Mouse (Mus musculus) adrenal gland, postnatal 10 days (tissue): ENCODE results near the gene Hs2st1. TPM values are rescaled to one million over a fixed set of nuclear protein-coding genes. Genes with fewer than 3 reads are reported as not detected.
A peak's percentile ranks its signal among the peaks of the same experiment; 100 is the strongest.

Experiments used
- DNase-seq: peaks from one replicate; pipeline ENCODE4 v3.0.0; 2021; ENCODE audit warnings: mixed read lengths
- total RNA-seq, 2 experiments: library from RNA; stranded (reverse); gene quantifications; 2 replicates each; pipeline ENCODE4 v1.2.3; 2021

The Hs2st1 gene
- total RNA-seq, 2 experiments from 2014 or later = 19.2 to 19.5 TPM

DNA sequence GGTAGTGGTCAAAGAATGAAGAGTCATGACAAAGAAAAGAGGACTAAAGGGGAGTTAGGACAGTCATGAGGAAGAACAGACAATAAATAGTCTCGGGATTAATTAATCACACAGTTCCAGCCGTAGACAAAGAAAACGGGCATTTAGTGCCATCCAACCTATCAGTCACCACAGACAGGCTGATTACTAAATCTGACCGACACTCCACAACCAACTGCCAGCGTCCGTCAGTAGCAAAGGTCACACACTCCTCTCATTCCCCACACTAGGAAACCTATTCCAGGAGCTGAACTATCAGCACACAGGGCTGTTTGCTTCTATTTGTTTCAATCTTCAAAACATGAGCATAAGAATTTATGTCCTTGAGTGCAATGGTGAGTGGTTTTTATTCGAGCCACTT, 16.0 kb downstream of the Hs2st1 start:
- peak; percentile 31 for DNase-seq

DNA sequence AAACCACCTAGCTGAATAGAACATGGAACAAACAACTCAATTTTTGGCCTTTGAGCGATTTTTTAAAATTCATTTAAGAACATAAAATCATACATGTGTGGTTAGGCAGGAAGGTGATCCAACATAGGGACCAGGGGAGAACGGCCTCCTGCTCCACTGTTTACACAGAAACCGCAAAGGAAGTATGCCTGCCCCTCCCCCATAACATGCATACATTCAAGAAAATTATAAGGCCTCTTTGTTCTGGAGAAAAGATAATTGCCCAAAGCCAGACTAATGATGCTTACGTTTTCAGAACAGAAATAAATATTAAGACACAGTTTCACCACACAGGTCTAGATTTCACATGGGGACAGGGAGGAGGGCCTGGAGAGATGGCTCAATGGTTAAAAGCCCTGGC, 18.6 kb downstream of the Hs2st1 start:
- DNase-seq = no peak

DNA sequence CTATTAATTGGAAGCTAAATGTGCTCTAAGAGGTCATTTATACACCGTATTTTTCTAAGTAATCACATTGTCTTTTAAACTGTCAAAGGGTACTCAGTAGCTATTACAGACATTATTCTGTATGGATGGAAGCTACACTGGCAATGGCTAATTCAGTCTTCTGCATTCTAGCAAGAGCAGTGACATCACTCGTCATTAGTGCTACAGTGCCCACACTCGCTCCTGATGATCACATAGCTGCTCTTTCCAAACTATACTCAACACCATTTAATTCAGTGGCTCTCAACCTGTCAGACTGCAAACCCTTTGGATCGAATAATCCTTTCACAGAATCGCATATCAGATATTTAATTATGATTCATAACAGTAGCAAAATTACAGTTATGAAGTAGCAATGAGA, 19.3 kb downstream of the Hs2st1 start:
- no peak for DNase-seq

DNA sequence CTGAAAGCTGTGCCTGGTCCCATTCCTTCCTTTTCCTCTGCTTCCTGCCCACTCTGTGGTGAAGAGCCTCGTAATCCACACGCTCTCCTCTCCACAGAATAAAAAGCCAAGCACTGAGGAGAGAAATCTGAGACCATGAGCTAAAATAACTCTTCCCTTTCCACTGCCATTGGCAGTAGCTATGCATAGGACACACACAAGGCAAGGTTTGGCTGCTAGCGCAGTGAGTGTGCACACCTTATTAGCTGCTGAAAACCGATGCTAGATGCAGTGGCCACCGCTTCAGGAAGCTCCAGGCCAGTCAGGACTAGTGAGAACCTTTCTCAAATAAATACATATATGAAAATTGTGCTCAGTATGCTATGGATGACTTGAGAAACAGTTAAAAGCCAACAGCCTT, 19.9 kb downstream of the Hs2st1 start:
- no peak for DNase-seq

DNA sequence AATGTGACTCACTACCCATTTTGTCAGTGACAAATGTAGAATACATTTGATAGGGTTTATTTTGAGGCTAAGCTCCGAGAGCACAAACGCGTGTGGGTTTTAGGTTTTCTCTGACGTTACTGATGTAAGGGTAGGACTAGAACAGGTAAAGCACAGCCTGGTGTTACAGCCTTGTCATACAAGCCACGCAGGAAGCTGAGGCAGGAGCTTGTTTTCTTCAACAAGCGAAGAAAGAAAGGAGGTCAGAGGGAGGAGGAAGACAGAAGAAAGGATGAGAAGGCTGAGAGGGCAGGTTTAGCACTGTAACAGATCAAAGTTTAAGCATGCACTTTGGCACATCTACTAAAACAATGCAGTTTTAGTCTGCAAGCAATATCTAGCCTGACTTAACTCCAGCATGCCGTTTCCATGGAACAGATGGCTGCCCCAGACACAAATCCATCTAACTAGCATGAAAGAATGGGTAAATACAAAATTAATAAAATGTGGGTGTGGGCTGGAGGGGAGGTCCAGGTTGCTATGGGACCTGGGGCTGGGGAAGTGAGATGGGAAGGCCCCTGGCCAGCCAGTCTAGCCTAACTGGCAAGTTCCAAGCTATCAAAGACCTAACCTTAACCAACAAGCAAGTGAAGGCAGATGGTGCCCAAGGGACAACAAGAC, 21.7 kb downstream of the Hs2st1 start:
- no peak for DNase-seq

DNA sequence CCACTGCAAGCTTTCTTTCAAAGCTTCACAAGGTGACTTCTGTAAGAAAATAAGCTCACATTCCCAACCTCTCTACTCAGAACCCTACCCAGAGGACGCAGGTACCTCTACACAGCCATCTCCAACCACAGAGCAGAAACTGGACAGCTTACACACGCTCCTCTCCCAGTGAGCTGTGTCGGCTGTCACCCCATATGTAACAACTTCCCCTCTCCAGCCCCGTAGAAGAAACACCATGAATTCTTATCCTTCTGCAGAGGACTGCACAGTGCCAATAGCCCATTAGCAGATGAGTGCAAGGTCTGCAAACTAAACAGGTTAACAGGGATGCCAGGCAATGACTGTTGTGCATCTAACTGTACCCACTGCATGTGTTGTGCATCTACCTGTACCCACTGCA, 23.5 kb downstream of the Hs2st1 start:
- no peak for DNase-seq

DNA sequence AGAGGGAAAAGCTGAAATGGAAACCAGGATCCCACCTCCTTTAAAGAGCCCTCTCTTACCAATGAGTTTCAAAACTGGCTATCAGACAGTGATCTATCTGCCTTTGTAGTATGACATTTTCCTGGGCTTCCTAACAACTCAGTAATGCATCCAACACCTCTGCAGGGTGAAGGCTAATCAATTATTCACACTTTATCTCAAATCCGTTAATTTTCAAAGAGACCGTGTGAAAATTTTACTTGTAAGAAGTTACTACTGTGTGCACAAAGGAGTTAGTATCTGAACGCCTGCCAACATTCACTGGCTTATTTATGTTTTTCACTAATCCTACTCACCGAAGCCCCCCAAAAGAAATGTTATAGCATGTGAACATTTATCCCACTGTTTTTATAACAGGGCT, 24.1 kb downstream of the Hs2st1 start:
- no peak for DNase-seq

DNA sequence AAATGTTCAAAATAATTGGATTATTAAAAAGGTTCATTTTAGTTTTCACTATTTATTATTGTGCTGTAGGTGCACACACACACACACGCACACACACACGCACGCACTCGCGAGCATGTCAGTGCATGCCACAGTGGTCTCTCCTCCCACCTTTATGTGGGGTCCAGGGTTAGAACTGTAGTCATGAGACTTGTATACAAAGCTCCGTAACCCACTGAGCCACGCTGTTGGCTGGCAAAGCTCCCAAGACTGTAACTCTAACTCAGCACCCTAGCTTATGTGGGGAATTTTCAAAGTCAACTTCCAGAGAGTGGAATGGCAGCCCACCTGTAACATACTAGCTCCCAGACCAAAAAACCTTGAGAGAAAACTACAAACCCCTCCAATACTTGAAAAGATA, 24.8 kb downstream of the Hs2st1 start:
- DNase-seq = no peak

DNA sequence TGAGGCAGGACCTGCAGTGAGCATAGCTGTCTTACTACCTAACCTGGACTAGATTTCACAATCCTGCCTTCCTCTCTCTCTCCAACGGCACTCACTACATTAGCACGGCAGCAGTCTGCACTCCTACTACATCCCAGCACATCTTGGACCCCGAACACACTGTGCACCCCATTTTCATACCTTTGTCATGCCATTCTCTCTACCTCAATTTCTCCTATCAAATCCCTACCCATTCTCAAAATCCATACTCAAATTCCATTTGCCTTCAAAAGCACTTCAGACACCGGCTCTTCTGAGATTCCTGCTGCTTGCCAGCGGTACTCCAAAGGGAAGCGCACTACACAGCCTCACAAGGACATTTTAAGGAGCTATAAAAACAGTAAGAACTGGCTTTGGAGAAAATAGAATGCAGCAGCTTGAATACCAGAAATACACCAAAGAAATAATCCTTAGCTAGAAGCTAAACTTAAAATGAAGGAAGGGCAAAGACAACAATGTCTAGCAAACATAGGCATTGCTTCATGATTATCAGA, 28.0 kb downstream of the Hs2st1 start:
- no peak for DNase-seq

DNA sequence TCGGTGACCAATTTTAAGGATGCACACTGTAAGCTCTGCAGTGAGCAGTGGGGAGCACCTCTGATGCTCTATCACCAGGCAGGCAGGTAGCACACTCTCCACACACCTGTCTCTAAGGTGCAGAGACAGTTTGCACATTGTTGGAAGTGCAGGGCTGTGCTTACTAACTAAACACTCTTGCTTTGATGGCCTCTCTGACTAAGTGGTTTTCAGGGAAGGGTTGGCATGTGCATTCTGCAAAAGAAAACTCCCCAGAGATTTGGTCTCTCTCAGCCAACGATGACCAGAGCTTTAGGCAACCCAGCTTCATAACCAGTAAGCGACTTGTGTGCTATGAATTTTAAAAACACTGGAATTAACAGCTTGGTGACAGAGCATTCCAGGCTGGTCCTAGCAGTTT, 29.2 kb downstream of the Hs2st1 start:
- DNase-seq = no peak

DNA sequence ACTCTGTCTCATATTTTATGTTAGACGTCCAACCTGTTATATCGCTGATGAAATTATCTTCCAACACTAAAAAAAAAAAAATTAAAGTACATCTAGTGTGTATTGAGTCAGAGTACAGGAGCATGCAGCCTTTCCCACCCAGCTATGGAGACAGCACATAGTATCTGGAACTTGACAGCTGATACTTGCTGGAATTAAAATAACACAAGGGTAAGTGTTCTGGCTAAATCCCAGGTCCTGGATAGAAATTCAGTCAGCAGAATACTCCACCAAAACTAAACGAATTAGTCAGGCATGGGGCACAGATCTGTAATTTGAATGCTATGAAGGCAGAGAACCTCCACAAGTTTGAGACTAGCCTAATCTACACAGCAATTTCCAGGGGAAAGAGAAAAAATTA, 30.9 kb downstream of the Hs2st1 start:
- DNase-seq = no peak

DNA sequence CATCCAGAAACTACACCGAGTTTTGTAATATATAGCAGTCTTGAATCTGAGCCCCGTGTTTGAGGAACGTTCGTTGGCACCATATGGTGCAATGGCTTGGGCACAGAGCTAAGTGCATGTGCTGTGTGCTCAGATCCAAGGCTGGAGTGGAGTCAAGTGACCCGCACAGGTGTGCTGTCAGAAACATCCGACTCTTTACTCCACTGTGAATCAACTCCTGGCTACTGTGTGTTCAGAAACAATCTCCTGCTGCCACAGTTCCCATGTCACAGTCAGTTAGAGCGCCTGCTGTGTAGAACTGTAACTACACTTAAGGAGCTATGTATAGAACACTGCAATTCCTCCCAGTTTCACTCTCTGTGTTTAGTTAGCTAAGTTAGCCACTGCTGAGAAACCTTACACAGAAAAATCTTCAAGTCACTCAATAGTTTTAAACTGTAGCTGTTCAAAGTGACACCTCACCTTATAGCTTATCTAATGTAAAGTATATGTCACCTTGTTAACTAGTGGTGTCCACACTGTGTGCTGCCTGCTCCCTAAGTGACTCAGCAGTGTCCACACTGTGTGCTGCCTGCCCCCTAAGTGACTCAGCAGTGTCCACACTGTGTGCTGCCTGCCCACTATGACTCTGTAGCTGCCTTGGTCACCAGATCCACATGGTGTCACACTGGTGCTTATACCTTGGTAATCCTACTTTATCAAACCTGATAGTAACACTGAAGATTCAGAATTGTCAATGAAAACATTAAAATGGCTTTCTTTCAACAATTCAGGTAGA, 32.7 kb downstream of the Hs2st1 start:
- DNase-seq = no peak

DNA sequence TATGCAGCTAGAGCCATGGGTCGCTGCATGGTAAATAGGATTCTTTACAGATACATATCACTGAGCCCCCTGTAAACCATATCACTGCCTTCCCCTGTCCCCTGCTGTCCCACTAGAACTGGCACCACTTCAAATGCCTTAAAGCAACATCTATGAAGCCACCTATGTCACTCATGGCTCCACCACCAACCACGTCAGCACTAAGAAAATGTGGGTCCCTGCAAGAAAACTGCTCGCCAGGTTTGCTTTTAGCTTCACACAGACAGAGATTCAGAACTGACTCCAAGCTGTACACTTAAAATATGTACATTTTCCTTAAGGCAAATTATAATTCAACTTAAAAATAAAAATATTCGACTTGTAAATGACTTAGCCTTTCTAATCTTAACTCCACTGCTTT, 34.9 kb downstream of the Hs2st1 start:
- no peak for DNase-seq

DNA sequence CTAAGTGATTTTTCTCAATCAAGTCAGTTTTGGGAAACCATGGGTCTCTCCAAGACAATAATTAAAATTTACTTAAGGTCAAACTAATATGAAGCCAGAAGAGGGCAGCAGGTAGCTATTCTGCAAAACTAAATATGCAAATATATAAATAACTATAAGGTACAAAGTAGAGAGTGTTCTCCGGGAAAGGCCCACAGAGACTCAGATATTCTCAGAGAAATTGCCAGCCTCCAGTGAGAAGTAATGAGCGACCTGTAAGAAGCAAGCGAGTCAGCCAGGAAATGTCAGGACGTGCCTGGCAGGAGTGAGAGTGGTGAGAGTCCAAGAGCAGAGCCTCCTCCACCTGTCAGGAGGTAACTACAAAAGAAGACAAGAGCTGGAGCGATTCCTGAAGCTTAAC, 39.0 kb downstream of the Hs2st1 start:
- DNase-seq = no peak

DNA sequence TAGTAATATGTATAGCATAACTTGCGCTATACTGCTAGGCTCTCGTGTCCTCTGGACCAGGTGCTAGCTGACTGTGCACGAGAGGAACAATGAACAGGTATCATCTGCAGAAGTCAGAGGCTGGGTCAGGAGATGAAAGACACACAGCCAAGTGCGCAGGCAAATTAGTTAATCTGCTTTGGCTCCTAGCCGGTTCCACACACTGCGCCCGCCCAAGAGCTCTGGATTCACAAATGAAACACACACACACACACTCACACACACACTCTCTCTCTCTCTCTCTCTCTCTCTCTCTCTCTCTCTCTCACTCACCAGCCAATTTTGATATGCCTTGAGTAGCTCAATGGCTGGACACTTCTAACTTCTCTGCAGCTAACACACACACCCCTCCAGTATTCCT, 42.1 kb downstream of the Hs2st1 start:
- DNase-seq = no peak

DNA sequence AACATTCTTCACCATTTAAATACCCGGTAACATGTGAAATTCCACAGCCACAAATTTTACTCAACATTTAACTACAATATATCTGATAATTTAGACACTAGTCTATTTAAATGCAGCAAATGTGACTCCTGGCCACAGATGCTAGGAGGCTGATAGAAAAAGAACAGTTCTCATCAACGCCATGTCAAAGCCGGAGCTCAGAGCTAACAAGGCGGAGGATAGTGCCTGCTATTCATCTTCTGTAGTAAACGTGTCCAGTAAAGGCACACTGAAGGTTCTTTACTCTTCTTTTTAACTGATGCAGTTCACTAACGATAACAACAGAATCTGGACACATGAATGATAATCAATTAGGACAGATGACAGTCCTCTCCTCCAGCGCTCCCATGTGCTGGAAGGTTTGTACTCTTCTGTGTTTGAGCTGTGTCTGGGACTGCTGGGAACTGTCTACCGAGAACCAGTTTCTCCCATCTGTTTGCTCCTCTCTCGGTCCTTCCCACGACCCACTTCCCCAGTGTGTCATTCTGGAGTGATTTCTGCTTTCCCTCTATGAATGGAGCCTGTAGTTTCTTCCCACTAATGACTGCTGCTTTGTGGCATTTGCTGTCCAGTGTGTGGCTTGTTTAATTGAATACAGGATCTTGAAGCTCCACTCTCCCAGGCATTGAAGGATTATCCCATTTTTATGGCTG, 50.3 kb downstream of the Hs2st1 start:
- no peak for DNase-seq

DNA sequence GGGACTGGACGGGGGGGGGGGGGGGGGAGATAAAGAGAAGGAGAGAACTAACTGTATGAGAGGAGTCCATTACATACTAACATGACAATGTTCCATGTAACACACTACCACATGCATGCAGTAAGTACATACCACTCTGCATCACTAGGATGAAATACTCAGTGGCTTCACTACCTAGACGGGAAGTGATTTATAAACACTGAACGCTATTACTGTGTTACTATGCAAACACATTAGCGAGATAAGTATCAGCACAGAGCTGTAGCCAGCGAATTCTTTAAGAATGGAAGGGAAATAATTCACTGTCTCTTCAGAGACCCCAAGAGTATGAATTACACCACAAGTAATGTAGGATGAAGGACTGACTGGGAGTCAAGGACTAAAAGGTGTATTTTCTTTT, 51.1 kb downstream of the Hs2st1 start:
- DNase-seq = no peak

DNA sequence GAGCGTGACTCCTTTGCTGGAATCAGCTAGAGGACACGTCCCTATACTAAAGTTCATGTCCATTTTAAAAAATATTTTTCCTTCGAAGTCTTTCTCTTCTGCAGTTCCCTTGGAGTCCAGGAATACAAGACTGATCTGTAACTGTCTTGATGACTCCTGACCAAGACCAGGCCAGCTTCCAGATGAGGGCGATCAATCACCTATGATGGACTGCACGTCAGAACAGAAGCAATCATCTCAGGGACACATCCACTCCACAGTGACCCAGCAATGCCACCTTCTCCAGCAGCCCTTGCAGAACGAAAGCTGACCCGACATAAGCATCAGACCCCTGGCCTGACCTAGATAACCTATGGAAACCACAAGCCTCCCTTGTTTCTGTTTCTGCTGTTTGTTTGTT, 54.7 kb downstream of the Hs2st1 start:
- DNase-seq = peak; percentile 25

DNA sequence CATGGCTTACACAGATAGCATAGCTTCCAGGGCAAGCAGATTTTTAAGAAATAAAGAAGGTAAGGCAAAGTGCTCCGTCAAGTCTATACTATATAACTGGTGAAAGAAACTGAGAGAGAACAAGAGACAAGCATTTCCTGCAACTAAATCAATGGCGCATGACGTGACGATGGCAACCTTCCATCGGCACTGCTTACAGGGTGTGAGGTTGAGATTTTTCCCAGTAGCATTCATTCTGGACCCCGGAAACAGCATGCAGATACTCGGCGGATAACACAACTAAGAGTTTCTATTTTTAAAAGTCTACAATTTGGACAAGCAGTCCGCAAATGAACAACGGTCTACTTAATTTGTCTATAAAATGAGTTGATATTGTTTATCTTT, 55.9 kb downstream of the Hs2st1 start:
- no peak for DNase-seq

DNA sequence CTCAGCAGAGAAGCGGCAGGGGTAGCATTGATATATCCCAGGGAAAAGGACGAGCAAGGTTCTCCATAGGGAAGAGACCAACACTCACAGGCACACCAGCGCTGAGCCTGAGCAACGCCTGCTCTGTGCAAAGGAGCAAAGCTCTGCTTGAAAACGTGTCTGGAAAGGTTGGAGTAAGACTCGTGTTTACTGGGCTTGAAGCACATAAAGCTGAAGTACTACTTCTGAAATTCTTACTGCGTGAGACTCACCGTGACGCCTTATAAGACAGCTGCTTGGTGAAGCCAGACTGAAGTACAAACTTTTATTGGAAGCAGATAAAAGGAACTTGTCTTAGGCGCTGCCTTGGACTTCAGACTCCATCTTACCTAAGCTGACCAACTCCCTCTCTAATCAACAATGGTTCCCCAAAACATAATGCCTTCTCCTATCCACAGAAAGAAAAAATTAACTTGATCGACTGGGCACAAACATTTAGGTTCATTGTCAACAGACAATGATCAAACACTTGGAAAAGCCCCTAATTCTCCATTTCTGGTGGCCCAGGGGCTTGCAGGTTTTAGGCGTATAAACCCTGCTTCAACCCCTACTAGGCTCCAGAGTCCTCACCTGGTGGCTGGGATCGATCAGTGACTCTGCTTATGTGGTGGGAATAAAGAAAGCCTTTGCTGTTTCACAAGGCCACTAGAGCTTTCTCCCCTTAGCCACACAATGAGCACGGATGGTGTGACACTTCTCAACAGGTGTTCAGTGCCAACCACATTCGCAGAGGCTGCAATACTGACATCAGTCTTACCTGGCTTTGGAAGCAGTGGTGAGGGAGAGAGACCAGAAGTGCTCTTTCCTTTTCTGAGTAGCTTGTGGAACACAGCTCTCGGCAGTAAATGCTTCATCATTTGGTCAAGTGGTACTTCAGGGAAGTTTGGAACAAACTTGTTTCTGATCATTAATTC, 56.5 kb downstream of the Hs2st1 start:
- DNase-seq = no peak

DNA sequence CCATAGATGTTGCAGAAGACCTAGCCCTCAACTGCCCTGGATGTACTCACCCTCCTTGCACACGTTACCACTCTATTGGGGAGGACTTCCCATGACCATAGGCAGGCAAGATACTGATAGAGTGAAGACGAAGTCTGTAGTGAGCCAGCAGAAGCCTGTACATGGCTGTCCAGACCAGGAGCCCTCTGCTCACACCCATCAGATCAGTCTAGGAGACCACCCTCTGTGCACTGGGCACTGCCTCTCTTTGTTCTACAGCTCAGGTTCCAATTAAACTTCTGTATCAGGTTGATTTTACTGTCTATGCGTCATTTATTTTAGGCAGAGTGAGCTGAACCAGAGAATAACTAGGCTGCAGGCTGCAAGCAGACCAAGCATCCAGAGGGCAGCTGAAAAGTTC, 59.3 kb downstream of the Hs2st1 start:
- no peak for DNase-seq

DNA sequence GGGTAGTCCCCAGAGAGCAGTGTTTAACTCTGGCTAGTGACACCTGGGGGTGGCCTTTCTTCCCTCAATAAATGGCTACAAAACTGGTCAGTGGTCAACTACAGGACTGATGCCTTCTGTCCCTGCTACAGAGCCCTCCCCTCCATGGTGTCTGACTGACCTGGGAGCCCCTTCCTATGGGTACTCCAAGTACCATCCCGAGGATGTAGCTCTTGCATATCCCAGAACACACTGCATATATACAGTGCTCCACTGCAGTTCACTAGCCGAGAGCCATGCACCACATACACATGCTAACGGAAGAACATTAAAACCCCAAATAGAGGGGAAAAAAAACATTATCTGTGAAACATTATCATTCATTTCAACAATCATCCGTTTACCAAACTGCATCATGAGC, 61.6 kb downstream of the Hs2st1 start:
- DNase-seq = no peak
